Comparison of ENCODE assay signal across 18 mouse cellular contexts in genomic region chr2:50356089-50356488, GRCm38 (mm10). TPM values are rescaled to one million over a fixed set of nuclear protein-coding genes. Genes with fewer than 3 reads are reported as not detected.
DNase-seq lines count a peak whose midpoint lies in the region; ATAC-seq lines count a peak whose summit lies in the region.
"Had no signal": no experiment of that assay in that cellular context is flagged by ENCODE, and none has a peak within 500 bp of the region (broad histone marks: within the 10 kb centered on the region; RNA-seq: fewer than 3 reads in every experiment).

No protein-coding gene starts in this region.

- no peak for DNase-seq in frontal cortex, postnatal 10 days (ENCODE audit: low spot score in 2 of 2)
- DNase-seq in fibroblast of lung, adult 2 months (ENCODE audit: low read depth), result peak; percentile 24
- peak; percentile 30 for DNase-seq in skeletal muscle tissue, adult 2 months (ENCODE audit: low read depth, low spot score)
- DNase-seq in layer of hippocampus, adult 18-20 months (ENCODE audit: low spot score in 2 of 2), result no peak
- DNase-seq in left cerebral cortex, adult 18-20 months (ENCODE audit: low spot score in 2 of 2), result no peak
- DNase-seq: adrenal gland, adult 8-10 months; adrenal gland, postnatal 14 days; adrenal gland, postnatal 36 days; cerebellum, adult 11-12 months; cerebellum, adult 2 months; cerebellum, adult 9-10 months; cerebellum, postnatal 10 days; cerebellum, postnatal 25 days had no signal

- 0 out of 2 replicates have a peak, but pooled peaks have one; percentile 64 for ATAC-seq in frontal cortex, adult (ENCODE audit: low TSS enrichment)
- ATAC-seq: activated CD4-positive, CD25-positive, alpha-beta regulatory T cell, adult 4 months; forebrain, embryonic 14.5 days; forebrain, embryonic 16.5 days; Patski had no signal

RNA-seq across cellular contexts. Expression of gene Mmadhc, which starts 59.5 kb away (rescaled TPM):
- total RNA-seq in layer of hippocampus, adult 18-20 months (2021), result 10 to 100 TPM; 48.5 to 49.1 TPM
- 10 to 100 TPM; 51.2 to 52.5 TPM for total RNA-seq in left cerebral cortex, adult 18-20 months (2021)

Comparison
In these comparisons a context has a peak if more than half of its experiments do, and no peak if none do; other contexts are left out.
1. DNase-seq: peak in fibroblast of lung, adult 2 months (single experiment) and skeletal muscle tissue, adult 2 months (single experiment); none in frontal cortex, postnatal 10 days (0 of 2), layer of hippocampus, adult 18-20 months (0 of 2) and left cerebral cortex, adult 18-20 months (0 of 2).